Mouse (Mus musculus): ENCODE data around the gene Dntt.

DNA sequence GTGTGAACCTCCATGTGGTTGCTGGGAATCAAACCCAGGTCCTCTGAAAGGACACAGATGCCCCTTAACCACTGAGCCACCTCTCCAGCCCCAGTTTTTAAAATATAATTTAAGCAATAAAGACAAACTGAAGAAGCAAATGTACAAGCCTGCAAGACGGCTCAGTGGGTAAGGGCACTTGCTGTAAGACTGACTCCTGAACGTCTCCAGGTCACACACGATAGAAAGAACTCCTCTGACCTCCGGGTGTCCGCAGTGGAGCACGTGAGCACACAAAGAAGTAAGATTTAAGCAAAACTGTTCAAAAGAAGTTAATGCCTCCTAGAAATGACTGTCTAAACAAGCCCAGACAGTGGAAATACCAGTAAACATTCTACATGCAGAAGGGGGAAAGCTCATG, 32.4 kb upstream of the Dntt start:
- TF ChIP-seq CTCF (IDR thresholded peaks at IDR 0.05; ENCODE audit: insufficient read depth, low read depth, low read length) (no peak), POLR2A (IDR thresholded peaks at IDR 0.05; ENCODE audit: insufficient read depth, low read depth, low read length) (no peak)

Data from olfactory bulb, adult 2 months (tissue).